Mouse (Mus musculus) kidney, embryonic 15.5 days (tissue): Measurements from ENCODE around the gene Cct3. TPM values are rescaled to one million over a fixed set of nuclear protein-coding genes. Genes with fewer than 3 reads are reported as not detected.
A peak's percentile ranks its signal among the peaks of the same experiment; 100 is the strongest.

Experiments used
- ATAC-seq: fragments of 200-750 bp; cut with Nextera tagmentation; replicated peaks from 2 replicates; pipeline ENCODE4 v1.8.0; 2017; ENCODE audit warnings: moderate TSS enrichment; ENCODE audit not compliant: low FRiP score
- H3K27ac ChIP-seq: fragments of 300-500 bp; sonication (generic); 2 replicates; pipeline ENCODE4 v1.5.1; 2015; ENCODE audit warnings: mild to moderate bottlenecking, inconsistent platforms
- H3K27me3 ChIP-seq: fragments of 300-500 bp; sonication (generic); 2 replicates; pipeline ENCODE4 v1.6.1; 2015; ENCODE audit warnings: inconsistent platforms
- H3K36me3 ChIP-seq: fragments of 300-500 bp; sonication (generic); 2 replicates; pipeline ENCODE4 v1.6.1; 2015; ENCODE audit warnings: inconsistent platforms
- H3K4me1 ChIP-seq: fragments of 300-500 bp; sonication (generic); 2 replicates; pipeline ENCODE4 v1.6.1; 2015; ENCODE audit warnings: inconsistent platforms
- H3K4me2 ChIP-seq: fragments of 300-500 bp; sonication (generic); 2 replicates; pipeline ENCODE4 v1.6.1; 2015; ENCODE audit warnings: moderate library complexity, mild to moderate bottlenecking, inconsistent platforms
- H3K4me3 ChIP-seq: fragments of 300-500 bp; sonication (generic); replicated peaks from 2 replicates; pipeline ENCODE4 v1.5.1; 2015; ENCODE audit warnings: mild to moderate bottlenecking, inconsistent platforms
- H3K9ac ChIP-seq: fragments of 300-500 bp; sonication (generic); 2 replicates; pipeline ENCODE4 v1.6.1; 2015; ENCODE audit warnings: mild to moderate bottlenecking, inconsistent platforms
- H3K9me3 ChIP-seq: fragments of 300-500 bp; sonication (generic); replicated peaks from 2 replicates; pipeline ENCODE4 v1.6.1; 2016; ENCODE audit warnings: inconsistent platforms
- WGBS: fragments of 180-500 bp; shearing (Covaris S2); methylation state at CpG from one replicate; pipeline ENCODE4 v1.1.7; 2015; ENCODE audit warnings: mixed read lengths; 5-methylcytosine and 5-hydroxymethylcytosine counted together
- polyA plus RNA-seq: library from polyadenylated mRNA; unstranded; fragments of >200 nt; fragmentation: Nextera tagmentation; extraction: Ambion mirVana; gene quantifications from 2 replicates; pipeline ENCODE4 v1.2.1, GENCODE M21; 2015

The Cct3 gene
- polyA plus RNA-seq, 1 experiment from 2014 or later: 587 TPM

DNA sequence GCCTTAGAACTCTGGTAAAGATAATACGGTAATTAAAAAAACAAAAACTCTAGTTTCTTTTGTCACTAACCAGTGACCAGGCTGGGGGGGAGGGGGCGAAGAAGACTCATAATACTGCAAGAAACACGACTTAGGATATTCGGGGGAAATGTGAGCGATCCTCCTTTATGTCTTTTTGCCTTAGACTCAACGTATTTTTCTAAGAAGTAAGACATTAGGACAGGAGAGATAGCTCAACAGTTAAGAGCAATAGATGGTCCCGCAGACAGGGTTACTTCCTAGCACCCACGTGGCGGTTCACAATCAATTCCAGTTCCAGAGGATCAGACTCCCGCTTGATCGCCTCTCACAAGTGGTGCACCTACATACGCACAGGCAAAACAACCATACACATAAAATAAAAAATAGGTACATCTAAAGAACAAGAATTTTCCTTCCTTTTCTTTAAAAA, 781 bp upstream of the Cct3 start:
- H3K4me3 ChIP-seq: peak overlapping the region; percentile 80
- H3K4me1 ChIP-seq: peaks cover 10% of the 10 kb centered on the region
- H3K9me3 ChIP-seq: no peaks in the 10 kb centered on the region
- ATAC-seq: peak; percentile 20; the same call in 1 of the 2 replicates
- H3K27me3 ChIP-seq: no peaks in the 10 kb centered on the region
- 1% methylated on average over 12 of the region's 12 CpGs for WGBS
- H3K27ac ChIP-seq: peak overlapping the region; percentile 97
- peak overlapping the region; percentile 78 for H3K9ac ChIP-seq
- peaks cover 22% of the 10 kb centered on the region for H3K36me3 ChIP-seq
- H3K4me2 ChIP-seq: peak overlapping the region; percentile 67

DNA sequence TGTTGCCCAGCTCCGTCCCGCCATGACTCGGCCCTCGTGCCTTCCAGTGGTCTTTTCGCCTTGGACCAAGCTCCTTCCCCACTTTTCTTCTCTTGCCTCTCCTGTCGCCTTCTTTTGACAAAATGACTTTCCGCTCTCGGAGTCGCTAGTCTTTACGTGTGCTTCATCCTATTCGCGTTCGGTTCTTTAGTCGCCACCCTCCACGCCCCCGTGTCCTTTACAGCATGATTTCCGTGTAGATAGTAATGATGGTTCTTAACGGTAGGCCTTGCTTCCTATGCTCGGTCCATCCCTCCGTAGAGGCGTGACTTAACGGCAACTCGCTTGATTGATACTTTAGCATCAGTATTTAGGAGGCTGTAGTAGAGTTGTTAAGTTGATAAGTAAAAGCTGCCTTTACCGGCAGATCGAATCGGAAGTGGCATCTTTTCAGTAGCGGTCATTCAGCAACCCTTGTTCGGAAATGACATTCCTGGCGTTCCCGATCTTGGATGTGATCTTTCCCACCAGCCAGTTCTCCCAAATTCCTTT, 470 bp downstream of the Cct3 start:
- peak overlapping the region; percentile 78 for H3K9ac ChIP-seq
- no peaks in the 10 kb centered on the region for H3K27me3 ChIP-seq
- H3K36me3 ChIP-seq: peaks cover 35% of the 10 kb centered on the region
- peak overlapping the region; percentile 95 for H3K27ac ChIP-seq
- H3K9me3 ChIP-seq: no peaks in the 10 kb centered on the region
- ATAC-seq: no peak
- peak overlapping the region; percentile 80 for H3K4me3 ChIP-seq
- under 1% methylated on average over 30 of the region's 30 CpGs for WGBS
- H3K4me1 ChIP-seq: peaks cover 10% of the 10 kb centered on the region
- H3K4me2 ChIP-seq: peak overlapping the region; percentile 67

DNA sequence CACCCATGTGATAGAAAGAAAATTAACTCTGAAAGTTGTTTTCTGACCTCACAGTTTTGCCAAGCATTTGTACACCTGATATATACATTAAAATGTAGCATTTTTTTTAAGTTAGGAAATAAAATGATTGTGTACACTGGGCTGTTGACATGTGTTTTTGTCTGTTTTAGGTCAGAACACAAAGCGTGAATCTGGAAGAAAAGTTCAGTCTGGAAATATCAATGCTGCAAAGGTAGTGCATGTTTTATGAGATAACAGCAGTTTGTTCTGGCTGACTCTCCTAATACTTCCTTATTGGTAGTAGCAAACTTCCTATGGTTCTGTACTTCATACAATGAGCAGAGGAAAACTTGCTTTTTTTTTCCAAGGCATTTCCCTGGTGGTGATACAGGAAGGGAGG, 2.3 kb downstream of the Cct3 start:
- H3K36me3 ChIP-seq: peaks cover 51% of the 10 kb centered on the region
- ATAC-seq: no peak
- WGBS: 91% methylated on average over 1 of the region's 1 CpGs

DNA sequence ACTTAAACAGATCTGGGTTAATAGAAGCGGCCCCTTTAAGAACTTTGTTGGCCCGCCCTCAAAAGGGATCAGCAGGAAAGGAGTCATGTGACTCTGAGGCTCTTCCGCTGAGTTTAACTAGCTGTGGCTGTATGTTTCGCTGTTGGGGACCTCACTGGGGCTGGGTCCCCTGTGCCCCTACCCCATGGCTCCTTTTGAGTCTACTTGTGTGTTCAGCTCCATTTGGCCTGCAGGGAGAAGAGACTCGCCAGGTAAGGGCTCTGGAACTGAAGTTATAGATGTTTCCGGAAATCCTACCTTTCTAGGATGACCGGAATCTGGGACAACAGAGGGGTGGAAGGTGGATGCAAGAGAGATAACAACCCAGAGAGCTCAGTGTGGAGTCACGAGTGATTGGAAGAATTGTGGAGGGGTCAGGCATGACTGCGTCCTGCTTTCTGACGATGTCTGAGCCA, 28.1 kb downstream of the Cct3 start, which contains the start of gene Glmp:
Glmp (plus strand) TSS at position 73 of the 455 bp plus-strand sequence.
- Histone ChIP-seq H3K36me3 (peaks cover 74% of the 10 kb centered on the region), H3K27ac (peak within 1 kb of the TSS; percentile 5; the same call in 1 of the 2 replicates), H3K9ac (peak within 1 kb of the TSS; percentile 52), H3K4me2 (peak within 1 kb of the TSS; percentile 82), H3K4me3 (peak within 1 kb of the TSS; percentile 54), H3K27me3 (no peaks in the 10 kb centered on the region), H3K9me3 (no peaks in the 10 kb centered on the region), H3K4me1 (peaks cover 12% of the 10 kb centered on the region)
- WGBS: under 1% methylated on average over 10 of the region's 10 CpGs
- peak; percentile 82 for ATAC-seq

More for the DNA sequence above, 2.3 kb downstream of the Cct3 start:
- Histone ChIP-seq H3K9ac (no peak overlapping the region), H3K4me1 (peaks cover 10% of the 10 kb centered on the region), H3K4me2 (no peak overlapping the region), H3K4me3 (no peak overlapping the region), H3K27me3 (no peaks in the 10 kb centered on the region), H3K9me3 (no peaks in the 10 kb centered on the region), H3K27ac (no peak overlapping the region)

DNA sequence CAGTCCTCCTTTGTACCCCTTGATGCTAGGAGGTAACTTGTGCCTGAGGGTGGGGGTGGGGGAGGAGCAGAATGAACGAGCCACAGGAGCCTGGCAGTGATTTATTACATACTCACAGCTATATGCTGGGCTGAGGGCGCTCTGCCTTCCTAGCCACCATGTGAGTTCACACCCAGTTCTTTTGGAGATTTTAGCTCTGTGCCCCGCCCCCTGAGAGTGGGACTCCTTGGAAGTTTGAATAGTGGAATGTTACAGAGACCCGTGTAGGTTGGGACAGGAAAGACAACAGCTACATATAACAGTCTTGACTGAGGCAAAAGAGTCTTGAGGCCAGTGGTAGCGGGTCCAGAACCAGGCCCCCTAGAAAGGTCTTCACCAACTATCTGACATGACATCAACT, 32.0 kb downstream of the Cct3 start:
- Histone ChIP-seq H3K4me2 (no peak overlapping the region), H3K9ac (no peak overlapping the region), H3K27ac (no peak overlapping the region), H3K9me3 (no peaks in the 10 kb centered on the region), H3K27me3 (no peaks in the 10 kb centered on the region), H3K4me1 (peaks cover 21% of the 10 kb centered on the region), H3K36me3 (peaks cover 34% of the 10 kb centered on the region), H3K4me3 (no peak overlapping the region)
- no peak for ATAC-seq
- WGBS: 52% methylated on average over 5 of the region's 5 CpGs

DNA sequence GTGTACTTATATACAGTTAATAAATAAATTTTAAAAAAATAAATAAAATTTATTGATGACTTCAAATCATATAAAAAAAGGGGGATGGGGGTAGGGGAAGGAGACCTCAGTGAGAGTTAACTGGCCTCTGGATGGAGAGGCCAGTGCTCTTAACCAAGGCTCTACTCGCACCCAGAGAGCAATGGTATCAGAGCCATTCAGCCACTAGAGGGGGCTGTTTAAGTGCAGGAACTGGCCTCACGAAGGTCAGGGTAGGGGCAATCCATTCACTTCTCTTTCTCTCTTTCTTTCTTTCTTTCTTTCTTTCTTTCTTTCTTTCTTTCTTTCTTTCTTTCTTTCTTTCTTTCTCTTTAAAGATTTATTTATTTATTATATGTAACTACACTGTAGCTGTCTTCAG, 34.4 kb downstream of the Cct3 start:
- 33% methylated on average over 2 of the region's 2 CpGs for WGBS
- Histone ChIP-seq H3K27me3 (no peaks in the 10 kb centered on the region), H3K27ac (no peak overlapping the region), H3K9me3 (no peaks in the 10 kb centered on the region), H3K36me3 (peaks cover 33% of the 10 kb centered on the region), H3K9ac (no peak overlapping the region), H3K4me1 (peaks cover 23% of the 10 kb centered on the region), H3K4me3 (no peak overlapping the region), H3K4me2 (no peak overlapping the region)
- ATAC-seq: no peak

DNA sequence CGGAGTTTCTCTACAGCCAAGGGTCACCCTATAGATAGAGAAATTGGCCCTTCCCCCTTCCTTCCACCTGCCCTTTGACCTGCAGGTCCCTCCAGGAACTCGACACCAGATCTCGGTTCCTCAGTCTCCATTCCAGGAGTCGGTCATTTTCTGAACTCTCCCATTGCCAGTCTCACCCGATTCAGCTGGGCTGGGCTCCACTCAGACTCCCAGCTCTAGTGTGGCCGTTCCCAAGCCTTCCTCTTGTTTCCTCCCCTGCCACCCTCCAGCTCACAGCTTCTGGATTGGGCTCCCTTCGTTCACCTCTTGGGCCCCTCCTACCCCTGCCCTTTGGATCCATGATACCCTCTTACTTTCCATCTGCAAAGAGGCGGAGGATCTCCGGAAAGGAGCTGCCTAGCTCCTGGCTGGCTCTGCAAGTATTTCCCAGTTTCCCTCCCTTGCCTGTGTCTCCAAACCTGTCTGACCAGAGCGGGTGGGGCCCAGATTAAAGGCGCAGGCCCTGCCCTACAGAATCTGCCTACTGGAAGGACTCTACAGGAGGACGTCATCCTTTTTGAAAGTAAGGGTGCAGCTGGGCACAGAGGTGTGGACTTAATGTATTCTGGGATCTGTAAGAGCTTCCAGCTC, 37.2 kb downstream of the Cct3 start:
- no peaks in the 10 kb centered on the region for H3K27me3 ChIP-seq
- ATAC-seq: no peak
- peak overlapping the region; percentile 65 for H3K4me2 ChIP-seq
- H3K27ac ChIP-seq: peak overlapping the region; percentile 96
- H3K36me3 ChIP-seq: peaks cover 13% of the 10 kb centered on the region
- peaks cover 39% of the 10 kb centered on the region for H3K4me1 ChIP-seq
- H3K4me3 ChIP-seq: peak overlapping the region; percentile 81
- H3K9ac ChIP-seq: 0 out of 2 replicates have a peak overlapping the region, but pooled peaks have one; percentile 14
- WGBS: 43% methylated on average over 12 of the region's 12 CpGs
- no peaks in the 10 kb centered on the region for H3K9me3 ChIP-seq

DNA sequence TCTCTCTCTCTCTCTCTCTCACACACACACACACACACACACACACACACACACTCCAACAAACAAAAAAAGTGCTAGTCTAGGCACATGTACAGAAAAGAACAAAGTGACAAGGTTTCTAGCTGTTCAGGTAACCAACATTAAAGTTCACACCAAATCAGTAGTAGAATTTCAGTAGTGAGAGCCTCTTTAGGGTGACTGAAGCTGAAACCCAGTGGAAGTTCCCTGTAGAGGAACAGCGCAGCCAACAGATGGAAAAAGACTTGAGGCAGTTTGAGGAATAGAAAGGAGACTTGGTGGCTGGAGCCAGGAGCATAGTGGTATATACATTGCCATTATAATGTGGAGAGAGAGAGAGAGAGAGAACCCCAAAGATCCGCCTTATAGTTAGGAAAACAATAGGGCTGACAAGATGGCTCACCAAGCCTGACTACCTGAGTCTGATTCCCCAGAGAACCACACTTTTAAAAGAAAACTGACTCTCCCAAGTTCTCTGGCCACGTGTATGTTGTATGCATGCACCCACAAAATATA, 38.1 kb downstream of the Cct3 start:
- ATAC-seq: no peak
- peak overlapping the region; percentile 65 for H3K4me2 ChIP-seq
- H3K4me1 ChIP-seq: peaks cover 42% of the 10 kb centered on the region
- no peaks in the 10 kb centered on the region for H3K9me3 ChIP-seq
- H3K36me3 ChIP-seq: peaks cover 4% of the 10 kb centered on the region; the same call in 1 of the 2 replicates
- 37% methylated on average over 3 of the region's 3 CpGs for WGBS
- H3K27ac ChIP-seq: peak overlapping the region; percentile 96
- H3K27me3 ChIP-seq: no peaks in the 10 kb centered on the region
- H3K4me3 ChIP-seq: peak overlapping the region; percentile 81
- H3K9ac ChIP-seq: peak overlapping the region; percentile 95

DNA sequence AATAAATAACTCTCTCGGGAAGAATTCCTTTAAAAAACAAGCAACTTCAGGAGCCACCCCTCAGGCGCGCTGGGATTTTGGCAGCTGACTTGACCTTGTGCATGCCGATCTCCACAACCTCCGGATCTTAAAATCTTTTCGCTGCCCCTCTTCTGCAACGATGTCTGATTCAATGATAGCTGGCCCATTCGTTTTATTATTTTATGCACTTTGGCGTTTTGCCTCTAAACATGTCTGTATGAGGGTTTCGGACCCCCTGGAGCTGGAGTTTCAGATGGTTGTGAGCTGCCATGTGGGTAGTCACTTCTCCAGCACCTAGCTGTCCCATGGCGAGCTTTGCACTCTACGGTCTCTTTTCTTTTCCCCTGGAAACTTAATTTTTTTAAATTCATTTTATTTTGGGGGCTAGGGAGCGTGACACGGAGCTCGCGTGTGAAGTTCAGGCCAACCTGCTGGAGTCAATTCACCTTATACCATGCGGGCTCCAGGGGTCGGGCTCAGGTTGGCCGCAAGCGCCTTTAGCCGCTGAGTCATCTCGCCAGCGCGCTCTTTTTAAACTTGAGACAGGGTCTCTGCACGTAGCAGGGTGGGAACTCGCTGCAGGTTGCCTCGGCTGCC, 38.6 kb downstream of the Cct3 start:
- Histone ChIP-seq H3K9ac (peak overlapping the region; percentile 95), H3K27ac (peak overlapping the region; percentile 96), H3K9me3 (no peaks in the 10 kb centered on the region), H3K36me3 (0 out of 2 replicates have a peak, but pooled peaks cover 4% of the 10 kb centered on the region), H3K4me2 (peak overlapping the region; percentile 65), H3K27me3 (no peaks in the 10 kb centered on the region), H3K4me1 (peaks cover 42% of the 10 kb centered on the region), H3K4me3 (peak overlapping the region; percentile 81)
- WGBS: under 1% methylated on average over 27 of the region's 27 CpGs
- peak; percentile 73 for ATAC-seq

DNA sequence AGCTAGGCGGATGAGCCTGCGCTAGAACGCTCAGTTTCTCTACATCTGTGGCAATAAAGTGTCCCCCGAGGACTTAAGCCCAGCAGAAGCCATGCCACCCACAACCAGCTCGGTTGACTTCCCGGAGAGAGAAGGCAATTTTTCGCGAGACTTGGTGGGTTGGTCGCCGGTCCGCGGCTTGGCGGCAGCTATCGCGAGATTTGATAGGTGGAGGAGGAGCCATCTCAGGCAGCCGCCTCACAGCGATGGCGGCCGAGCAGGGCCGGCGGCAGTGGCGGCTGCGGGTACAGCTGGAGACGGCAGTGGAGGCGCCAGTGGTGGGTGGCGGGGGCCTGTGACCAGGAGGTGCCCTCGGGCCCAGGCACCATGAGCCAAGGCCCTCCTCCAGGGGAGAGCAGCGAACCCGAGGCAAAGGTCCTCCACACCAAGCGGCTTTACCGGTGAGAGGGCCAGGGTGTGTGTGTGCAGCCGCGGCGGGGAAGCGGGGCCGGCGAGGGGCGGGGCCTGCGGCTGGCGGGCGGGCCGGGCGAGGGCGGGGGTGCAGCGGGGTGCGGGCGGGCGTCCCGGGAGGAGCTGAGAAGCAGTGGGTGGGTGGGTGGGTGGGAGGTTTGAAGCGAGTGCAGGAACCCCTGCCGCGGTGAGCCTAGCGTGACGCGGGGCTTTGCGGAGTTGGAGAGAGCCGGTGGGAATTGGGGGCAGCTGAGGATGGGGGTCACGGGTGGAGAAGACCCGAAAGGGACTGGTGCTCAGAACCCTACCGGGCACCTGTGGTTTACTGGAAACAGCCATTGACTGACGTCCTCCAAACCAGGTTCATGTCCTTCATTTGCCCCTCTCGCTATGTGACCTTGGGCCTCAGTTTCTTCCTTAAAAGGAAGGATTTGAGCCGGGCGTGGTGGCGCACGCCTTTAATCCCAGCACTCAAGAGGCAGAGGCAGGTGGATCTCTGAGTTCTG, 39.4 kb downstream of the Cct3 start, which contains the start of the genes Tmem79 and Smg5:
Tmem79 (minus strand) TSS at position 91 of the 956 bp plus-strand sequence.
Smg5 (plus strand) TSS at position 203 of the 956 bp plus-strand sequence.
- peak within 1 kb of the TSS; percentile 65 for H3K4me2 ChIP-seq
- no peaks in the 10 kb centered on the region for H3K27me3 ChIP-seq
- H3K9me3 ChIP-seq: no peaks in the 10 kb centered on the region
- peak within 1 kb of the TSS; percentile 96 for H3K27ac ChIP-seq
- WGBS: 2% methylated on average over 66 of the region's 66 CpGs
- H3K36me3 ChIP-seq: 0 out of 2 replicates have a peak, but pooled peaks cover 4% of the 10 kb centered on the region
- peak within 1 kb of the TSS; percentile 95 for H3K9ac ChIP-seq
- ATAC-seq: peak; percentile 93
- H3K4me3 ChIP-seq: peak within 1 kb of the TSS; percentile 81
- H3K4me1 ChIP-seq: peaks cover 42% of the 10 kb centered on the region
